Mouse (Mus musculus) kidney, postnatal 0 days (tissue): ENCODE results near the gene Il20rb. TPM values are rescaled to one million over a fixed set of nuclear protein-coding genes. Genes with fewer than 3 reads are reported as not detected.

Experiments
- ATAC-seq: fragments of 200-750 bp; cut with Nextera tagmentation; replicated peaks from 2 replicates; pipeline ENCODE4 v1.8.0; 2017; ENCODE audit warnings: low read depth, moderate number of reproducible peaks, moderate TSS enrichment, moderate library complexity; ENCODE audit not compliant: low FRiP score
- DNase-seq: peaks from one replicate; pipeline ENCODE4 v3.0.0-alpha.2; 2016; ENCODE audit warnings: low spot score
- H3K27ac ChIP-seq: fragments of 300-500 bp; sonication (generic); 2 replicates; pipeline ENCODE4 v1.5.1; 2014; ENCODE audit warnings: mild to moderate bottlenecking
- H3K27me3 ChIP-seq: fragments of 300-500 bp; sonication (generic); 2 replicates; pipeline ENCODE4 v1.6.1; 2014; ENCODE audit warnings: low read length, mixed read lengths; ENCODE audit not compliant: insufficient read depth
- H3K36me3 ChIP-seq: fragments of 300-500 bp; sonication (generic); 2 replicates; pipeline ENCODE4 v1.6.1; 2014; ENCODE audit warnings: low read length, mixed read lengths; ENCODE audit not compliant: insufficient read depth
- H3K4me1 ChIP-seq: fragments of 300-500 bp; sonication (generic); replicated peaks from 2 replicates; pipeline ENCODE4 v1.6.1; 2014; ENCODE audit warnings: antibody characterized with exemption, low read length, mixed read lengths; ENCODE audit not compliant: insufficient read depth
- H3K4me2 ChIP-seq: fragments of 300-500 bp; sonication (generic); 2 replicates; pipeline ENCODE4 v1.6.1; 2014; ENCODE audit warnings: mild to moderate bottlenecking, low read length, moderate library complexity, mixed read lengths
- H3K4me3 ChIP-seq: fragments of 300-500 bp; sonication (generic); replicated peaks from 2 replicates; pipeline ENCODE4 v1.5.1; 2014; ENCODE audit warnings: low read depth, low read length
- H3K9ac ChIP-seq: fragments of 300-500 bp; sonication (generic); 2 replicates; pipeline ENCODE4 v1.6.1; 2014; ENCODE audit warnings: low read depth, low read length
- H3K9me3 ChIP-seq: fragments of 300-500 bp; sonication (generic); replicated peaks from 2 replicates; pipeline ENCODE4 v1.6.1; 2016; ENCODE audit warnings: low read length, inconsistent platforms, mixed read lengths
- CTCF ChIP-seq: IDR thresholded peaks from 2 replicates; pipeline ENCODE4 v1.5.1; 2016; ENCODE audit warnings: antibody characterized with exemption, low read depth, mild to moderate bottlenecking, moderate library complexity
- WGBS: fragments of 180-500 bp; shearing (Covaris S2); extraction: QIAGEN DNeasy Blood & Tissue Kit; methylation state at CpG from one replicate; pipeline ENCODE4 v1.1.7; 2014; 5-methylcytosine and 5-hydroxymethylcytosine counted together
- polyA plus RNA-seq: library from polyadenylated mRNA; unstranded; fragments of >200 nt; fragmentation: Nextera tagmentation; extraction: Ambion mirVana; gene quantifications from 2 replicates; pipeline ENCODE4 v1.2.1, GENCODE M21; 2015

Il20rb gene
- polyA plus RNA-seq, 1 experiment from 2014 or later = 1.7 TPM

- ATAC-seq = peak; percentile 75
- WGBS = under 1% methylated on average over 32 of the region's 32 CpGs
- no peak overlapping the region for H3K27ac ChIP-seq
- peak overlapping the region; percentile 71 for H3K4me2 ChIP-seq
- H3K4me3 ChIP-seq = peak overlapping the region; percentile 34
- H3K4me1 ChIP-seq = no peaks in the 10 kb centered on the region
- peak overlapping the region; percentile 14; the same call in 1 of the 2 replicates for H3K9ac ChIP-seq
- peak; percentile 79 for TF ChIP-seq CTCF
- H3K27me3 ChIP-seq = no peaks in the 10 kb centered on the region
- H3K36me3 ChIP-seq = no peaks in the 10 kb centered on the region
- DNase-seq = peak; percentile 88
- no peaks in the 10 kb centered on the region for H3K9me3 ChIP-seq
Observed at GRCm38 (mm10) chr9:100446059-100446686, 40.4 kb downstream of the Il20rb start.

DNA sequence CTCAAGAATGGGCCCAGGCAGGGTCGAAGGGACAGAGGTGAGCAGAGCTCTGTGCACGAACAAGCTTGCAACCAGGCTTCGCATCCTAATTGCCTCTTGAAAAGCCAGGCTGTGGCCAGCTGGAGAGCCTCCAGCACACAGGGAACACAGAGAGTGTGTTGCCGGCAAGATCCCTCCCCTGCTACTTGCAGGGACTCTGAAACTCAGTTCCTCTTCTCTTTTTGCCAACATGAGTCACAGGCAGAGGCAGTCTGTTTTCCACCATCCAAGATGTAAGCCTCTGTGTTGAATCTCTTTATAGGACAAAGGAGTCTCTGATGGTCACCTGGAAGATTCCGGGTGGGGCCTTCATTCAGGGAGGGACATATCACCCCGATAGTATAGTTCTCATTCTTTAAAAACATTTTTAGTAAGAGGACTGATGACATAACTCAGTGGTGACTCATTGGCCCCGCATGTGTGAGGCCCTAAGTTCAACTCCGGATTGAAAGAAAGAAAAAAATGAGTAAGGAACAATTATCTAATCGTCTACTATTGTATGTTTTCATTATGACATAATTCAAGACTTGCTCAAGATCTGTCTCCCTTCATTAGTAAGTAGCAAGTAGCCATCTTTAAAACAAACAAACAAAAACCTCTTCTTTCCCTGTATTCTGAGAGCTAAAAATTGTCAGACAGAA is 46.3 kb downstream of the Il20rb start:
- H3K4me1 ChIP-seq = no peaks in the 10 kb centered on the region
- H3K4me2 ChIP-seq = no peak overlapping the region
- no peaks in the 10 kb centered on the region for H3K36me3 ChIP-seq
- H3K27me3 ChIP-seq = no peaks in the 10 kb centered on the region
- TF ChIP-seq CTCF = no peak
- ATAC-seq = no peak
- H3K9ac ChIP-seq = no peak overlapping the region
- WGBS = 66% methylated on average over 9 of the region's 9 CpGs
- H3K27ac ChIP-seq = no peak overlapping the region
- H3K9me3 ChIP-seq = no peaks in the 10 kb centered on the region
- DNase-seq = no peak
- no peak overlapping the region for H3K4me3 ChIP-seq

- Histone ChIP-seq H3K27me3 (no peaks in the 10 kb centered on the region), H3K4me2 (no peak overlapping the region), H3K4me3 (no peak overlapping the region), H3K4me1 (no peaks in the 10 kb centered on the region), H3K27ac (no peak overlapping the region), H3K9ac (no peak overlapping the region), H3K9me3 (no peaks in the 10 kb centered on the region), H3K36me3 (no peaks in the 10 kb centered on the region)
- no peak for ATAC-seq
- TF ChIP-seq CTCF = no peak
- WGBS = 90% methylated on average over 8 of the region's 8 CpGs
- DNase-seq = no peak
Observed at GRCm38 (mm10) chr9:100439481-100439880, 47.1 kb downstream of the Il20rb start.

DNA sequence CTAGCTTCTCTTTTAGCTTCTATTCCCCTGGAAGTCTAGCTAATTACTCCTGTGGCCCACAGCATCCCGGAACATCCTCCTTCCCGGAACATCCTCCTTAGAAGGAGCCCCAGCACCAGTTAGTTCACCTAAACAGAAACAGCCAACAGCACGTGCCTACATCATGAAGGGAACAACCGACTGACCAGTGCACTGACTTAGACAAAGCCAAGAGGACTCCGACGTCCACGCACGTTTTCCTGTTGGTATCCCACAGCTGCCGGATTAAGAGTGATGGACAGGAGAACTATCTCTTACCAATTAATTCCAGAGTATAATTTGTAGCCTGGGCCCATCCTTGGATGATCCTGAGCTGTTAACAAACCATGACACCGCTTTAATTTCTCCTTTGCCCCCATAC is 47.6 kb downstream of the Il20rb start:
- Histone ChIP-seq H3K4me3 (no peak overlapping the region), H3K27me3 (no peaks in the 10 kb centered on the region), H3K4me2 (no peak overlapping the region), H3K27ac (no peak overlapping the region), H3K9ac (no peak overlapping the region), H3K4me1 (no peaks in the 10 kb centered on the region), H3K36me3 (no peaks in the 10 kb centered on the region), H3K9me3 (no peaks in the 10 kb centered on the region)
- no peak for DNase-seq
- ATAC-seq = no peak
- TF ChIP-seq CTCF = no peak
- 89% methylated on average over 10 of the region's 10 CpGs for WGBS

DNA sequence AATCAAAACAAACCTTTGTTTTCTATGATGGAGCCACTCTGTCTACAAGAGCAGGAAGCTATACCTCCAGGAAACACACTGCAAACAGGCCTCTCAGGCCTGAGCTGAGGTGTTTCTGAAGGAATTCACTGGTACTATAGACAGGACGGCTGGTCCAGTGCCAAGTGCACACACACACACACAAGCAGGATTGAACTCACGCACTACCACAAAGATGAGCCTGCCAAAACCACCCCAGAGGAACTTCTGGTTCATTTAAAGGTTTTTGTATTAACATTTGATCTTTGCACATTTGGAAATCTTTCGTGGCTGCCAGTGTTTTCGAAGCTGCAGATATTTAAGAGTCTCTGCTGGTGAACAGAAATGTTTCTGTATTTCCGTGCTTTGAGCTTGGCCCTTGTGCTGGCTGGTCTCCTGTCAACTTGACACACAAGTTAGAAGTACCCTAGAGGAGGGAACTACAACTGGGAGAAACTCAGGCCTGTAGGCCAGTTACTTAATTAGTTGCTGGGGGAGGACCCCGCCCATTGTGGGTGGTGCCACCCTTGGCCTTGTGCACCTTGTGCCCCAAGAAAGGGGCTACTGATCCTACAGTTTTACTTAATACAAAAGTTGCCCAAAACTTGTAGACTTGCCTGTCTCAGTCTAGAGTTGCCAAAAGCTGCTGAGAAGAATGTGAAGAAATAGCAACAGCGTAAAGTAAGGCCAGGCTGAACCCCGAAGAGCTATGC is 49.6 kb downstream of the Il20rb start:
- no peak for TF ChIP-seq CTCF
- no peaks in the 10 kb centered on the region for H3K36me3 ChIP-seq
- no peaks in the 10 kb centered on the region for H3K4me1 ChIP-seq
- DNase-seq (no peak), ATAC-seq (no peak)
- H3K27ac ChIP-seq = no peak overlapping the region
- H3K9ac ChIP-seq = no peak overlapping the region
- H3K4me2 ChIP-seq = no peak overlapping the region
- H3K4me3 ChIP-seq = no peak overlapping the region
- H3K27me3 ChIP-seq = no peaks in the 10 kb centered on the region
- H3K9me3 ChIP-seq = no peaks in the 10 kb centered on the region
- 70% methylated on average over 8 of the region's 8 CpGs for WGBS

GRCm38 (mm10) chr9:100431355-100431754 is 55.2 kb downstream of the Il20rb start:
- WGBS = 50% methylated on average over 2 of the region's 2 CpGs
- Histone ChIP-seq H3K27ac (no peak overlapping the region), H3K4me3 (no peak overlapping the region), H3K9ac (no peak overlapping the region), H3K9me3 (no peaks in the 10 kb centered on the region), H3K4me1 (no peaks in the 10 kb centered on the region), H3K36me3 (no peaks in the 10 kb centered on the region), H3K4me2 (no peak overlapping the region), H3K27me3 (no peaks in the 10 kb centered on the region)
- DNase-seq (no peak), ATAC-seq (no peak)
- no peak for TF ChIP-seq CTCF
